Mouse (Mus musculus) liver, adult 2 months (tissue): ENCODE measurements around the gene Tbk1.

Experiments used
- CTCF ChIP-seq: fragments of 200-500 bp; IDR thresholded peaks from 2 replicates; pipeline ENCODE4 v1.5.1; 2011; ENCODE audit warnings: low read depth, low read length, control low read depth
- POLR2A ChIP-seq: fragments of 200-500 bp; IDR thresholded peaks from 2 replicates; pipeline ENCODE4 v1.6.1; 2011; ENCODE audit warnings: low read length, control low read depth; ENCODE audit not compliant: insufficient read depth; ENCODE audit errors: extremely low read depth

DNA sequence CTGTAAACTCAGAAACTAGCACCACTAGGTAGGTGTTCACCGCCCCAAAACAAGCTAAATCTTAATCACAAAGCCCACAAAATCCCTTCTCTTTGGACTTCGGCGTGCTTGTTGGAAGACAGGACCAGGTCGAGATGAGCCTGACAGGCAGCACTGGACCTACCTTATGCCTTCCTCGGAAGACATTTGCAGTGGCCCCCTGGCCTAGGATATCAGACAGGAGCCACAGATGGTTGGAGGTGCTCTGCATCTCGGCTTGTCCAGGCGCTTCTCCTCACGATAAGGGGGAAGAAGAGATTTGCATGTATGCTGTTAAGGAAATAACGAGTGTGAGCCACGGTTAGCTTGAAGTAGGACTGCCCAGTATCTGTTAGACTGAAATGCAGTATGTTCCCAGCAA lies 2.6 kb downstream of the Tbk1 start:
- TF ChIP-seq POLR2A (no peak), CTCF (no peak)
